Mouse (Mus musculus) liver, adult 2 months (tissue): ENCODE results near the gene Nat14.

Experiments
- CTCF ChIP-seq: fragments of 200-500 bp; IDR thresholded peaks from 2 replicates; pipeline ENCODE4 v1.5.1; 2011; ENCODE audit warnings: low read depth, low read length, control low read depth
- POLR2A ChIP-seq: fragments of 200-500 bp; IDR thresholded peaks from 2 replicates; pipeline ENCODE4 v1.6.1; 2011; ENCODE audit warnings: low read length, control low read depth; ENCODE audit not compliant: insufficient read depth; ENCODE audit errors: extremely low read depth

DNA sequence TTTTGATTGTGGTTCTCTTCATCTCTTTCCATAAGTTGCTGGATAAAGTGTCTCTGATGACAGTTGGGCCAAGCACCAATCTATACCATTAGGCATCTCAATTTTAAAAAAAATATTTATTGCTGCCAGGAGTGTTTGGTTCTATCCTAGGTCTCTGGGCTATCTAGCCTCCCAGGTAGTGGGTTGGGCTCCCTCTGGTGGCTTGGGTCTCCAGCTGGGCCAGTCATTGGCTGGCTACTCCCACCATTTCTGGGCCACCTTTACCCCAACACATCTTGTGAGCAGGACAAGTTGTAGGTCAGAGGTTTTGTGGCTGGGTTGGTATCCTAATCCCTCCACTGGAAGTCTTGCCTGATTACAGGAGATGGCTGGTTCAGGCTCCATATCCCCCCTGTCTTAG is 43.6 kb upstream of the Nat14 start:
- TF ChIP-seq CTCF (peak; percentile 72), POLR2A (no peak)
